Mouse (Mus musculus) CH12.LX (cell line): ENCODE results near the gene Stk17b.
A peak's percentile ranks its signal among the peaks of the same experiment; 100 is the strongest.

Experiments used
- CTCF ChIP-seq, 2 experiments: IDR thresholded peaks in 1 of 2; conservative IDR thresholded peaks in 1 of 2; 2 replicates each; pipeline ENCODE4 v1.5.1; 2011 to 2012; ENCODE audit warnings: low read depth in 2 of 2, low read length in 2 of 2, improper control_type of control experiment in 1 of 2, inconsistent platforms in 1 of 2, mild to moderate bottlenecking in 1 of 2, moderate library complexity in 1 of 2
- POLR2A ChIP-seq: IDR thresholded peaks from 2 replicates; pipeline ENCODE4 v1.6.1; 2011; ENCODE audit warnings: low read depth, mild to moderate bottlenecking, improper control_type of control experiment, low read length
- POLR2AphosphoS2 ChIP-seq: IDR thresholded peaks from 2 replicates; pipeline ENCODE4 v1.6.1; 2011; ENCODE audit warnings: low read depth, low read length, improper control_type of control experiment
- TBP ChIP-seq: conservative IDR thresholded peaks from 2 replicates; pipeline ENCODE4 v1.6.1; 2011; ENCODE audit warnings: low read depth, low read length, improper control_type of control experiment

DNA sequence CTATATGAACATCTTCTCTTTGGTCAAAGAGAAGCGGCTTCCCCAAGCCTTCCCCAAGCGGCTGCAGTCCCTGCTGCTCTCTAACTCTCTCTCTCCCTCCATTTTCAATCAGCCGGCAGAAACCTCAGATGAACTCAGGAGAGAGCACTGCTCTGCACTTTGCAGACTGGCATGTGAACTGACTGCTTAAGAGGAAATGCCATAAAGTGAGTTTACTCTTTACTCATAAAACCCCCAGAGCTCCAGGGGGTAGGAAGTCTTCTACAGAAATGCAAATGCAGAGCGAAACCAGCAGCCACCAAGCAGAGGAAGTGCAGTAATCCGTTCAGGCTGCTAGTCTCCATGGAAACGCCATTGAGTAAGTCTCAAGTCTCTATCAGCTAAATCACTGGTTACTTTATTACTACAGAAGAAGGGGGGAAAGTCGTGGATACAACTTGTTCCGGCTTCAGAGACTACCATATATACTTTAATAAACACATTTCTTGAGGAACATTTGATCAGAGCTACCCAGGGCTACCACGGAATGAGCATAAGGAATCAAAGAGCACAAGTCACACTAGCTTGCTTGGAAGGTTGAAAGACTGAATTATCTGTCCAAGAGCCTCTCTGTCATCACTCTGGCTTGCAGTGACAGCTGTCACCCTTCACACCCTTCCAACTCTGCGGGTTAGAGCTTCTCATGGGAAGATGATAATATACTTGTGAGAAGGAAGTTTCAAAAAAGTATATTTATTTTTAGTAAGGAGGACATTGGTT is 38.8 kb upstream of the Stk17b start:
- TF ChIP-seq POLR2A, result peak; percentile 67
- TF ChIP-seq CTCF (conservative IDR thresholded peaks at IDR 0.05 in 1 of 2, IDR thresholded peaks at IDR 0.05 in 1 of 2; ENCODE audit: low read depth in 2 of 2, low read length in 2 of 2), result no peak
- no peak for TF ChIP-seq POLR2AphosphoS2
- TF ChIP-seq TBP, result peak; percentile 80
